Mouse (Mus musculus) embryo, embryonic 11 days (tissue): ENCODE measurements at regions not wholly inside any gene's neighbourhood (a gene's known extent, or its start where the extent isn't known, plus 50 kb on each side); places are given as distances from the start of the nearest gene placed in this dataset.

Experiments
- DNase-seq: peaks from one replicate; pipeline ENCODE4 v3.0.0-alpha.2; 2015

GRCm38 (mm10) chr4:53915326-53915725, 89.5 kb downstream of the Tmem38b start:
- DNase-seq: no peak

GRCm38 (mm10) chr4:53919188-53919587, 93.3 kb downstream of the Tmem38b start:
- peak; percentile 81 for DNase-seq

GRCm38 (mm10) chr4:53920587-53920986, 94.7 kb downstream of the Tmem38b start:
- no peak for DNase-seq

- DNase-seq: no peak
Observed at GRCm38 (mm10) chr4:53931068-53931467, 105.2 kb downstream of the Tmem38b start.

- DNase-seq: peak; percentile 89
Observed at GRCm38 (mm10) chr4:53931499-53931898, 105.7 kb downstream of the Tmem38b start.

- DNase-seq: no peak
Observed at GRCm38 (mm10) chr4:53935306-53935705, 109.5 kb downstream of the Tmem38b start.

- DNase-seq: no peak
Observed at GRCm38 (mm10) chr4:53948736-53949135, 122.9 kb downstream of the Tmem38b start.

- DNase-seq: no peak
Observed at GRCm38 (mm10) chr4:53949164-53949563, 123.3 kb downstream of the Tmem38b start.

- no peak for DNase-seq
Observed at GRCm38 (mm10) chr4:53950496-53950895, 124.7 kb downstream of the Tmem38b start.

GRCm38 (mm10) chr4:53951003-53951733, 125.3 kb downstream of the Tmem38b start:
- no peak for DNase-seq

GRCm38 (mm10) chr4:53951734-53952109, 125.9 kb downstream of the Tmem38b start:
- DNase-seq: no peak

GRCm38 (mm10) chr4:53952288-53952687, 126.4 kb downstream of the Tmem38b start:
- DNase-seq: peak; percentile 60

- DNase-seq: no peak
Observed at GRCm38 (mm10) chr4:53962458-53962857, 136.6 kb downstream of the Tmem38b start.

- no peak for DNase-seq
Observed at GRCm38 (mm10) chr4:53970461-53970860, 144.6 kb downstream of the Tmem38b start.

GRCm38 (mm10) chr4:53970960-53971359, 145.1 kb downstream of the Tmem38b start:
- DNase-seq: no peak

GRCm38 (mm10) chr4:53976036-53976638, 150.3 kb downstream of the Tmem38b start:
- DNase-seq: no peak

GRCm38 (mm10) chr4:53986519-53987301, 160.9 kb downstream of the Tmem38b start:
- no peak for DNase-seq

- no peak for DNase-seq
Observed at GRCm38 (mm10) chr4:53987536-53987935, 161.7 kb downstream of the Tmem38b start.

- DNase-seq: peak; percentile 61
Observed at GRCm38 (mm10) chr4:54021069-54021829, 195.4 kb downstream of the Tmem38b start.

GRCm38 (mm10) chr4:54021861-54022385, 196.1 kb downstream of the Tmem38b start:
- no peak for DNase-seq

- DNase-seq: no peak
Observed at GRCm38 (mm10) chr4:54026919-54027318, 201.1 kb downstream of the Tmem38b start.

- DNase-seq: peak; percentile 48
Observed at GRCm38 (mm10) chr4:54027565-54028237, 201.9 kb downstream of the Tmem38b start.
